Mouse (Mus musculus): Measurements from ENCODE around the gene Slc22a6. TPM values are rescaled to one million over a fixed set of nuclear protein-coding genes. Genes with fewer than 3 reads are reported as not detected.
A peak's percentile ranks its signal among the peaks of the same experiment; 100 is the strongest.

Gene Slc22a6
- not detected in 2 replicates for total RNA-seq (2015)
- not detected in 2 replicates for total RNA-seq (2017)

- ATAC-seq (ENCODE audit: poor library complexity, severe bottlenecking): no peak
Observed at GRCm38 (mm10) chr19:8617904-8618303, at the start of gene Slc22a6. TSS of gene Slc22a6 (plus strand) at chr19:8618039.

DNA sequence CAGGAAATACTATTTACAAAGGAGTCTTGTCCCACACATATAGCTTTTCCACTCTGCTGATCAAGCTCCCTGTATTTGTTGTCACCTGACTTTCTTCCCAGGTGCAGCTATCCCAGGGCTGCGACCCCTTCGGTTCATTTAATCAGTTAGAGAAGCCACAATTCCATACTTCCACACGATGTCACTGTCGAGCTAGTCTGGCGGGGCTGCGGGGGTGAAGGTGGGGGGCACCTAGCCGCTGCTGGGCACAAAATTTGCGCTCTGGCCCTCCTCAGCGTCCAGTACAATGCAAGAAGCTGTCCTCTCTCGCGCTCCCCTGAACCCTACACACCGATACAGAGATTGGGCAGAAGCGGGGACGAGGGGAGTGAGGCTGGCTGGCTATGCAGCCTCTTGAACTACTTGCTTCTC lies 48.4 kb upstream of the Slc22a6 start:
- ATAC-seq (ENCODE audit: poor library complexity, severe bottlenecking): no peak

- no peak for ATAC-seq (ENCODE audit: poor library complexity, severe bottlenecking)
Observed at GRCm38 (mm10) chr19:8570341-8571040, 47.3 kb upstream of the Slc22a6 start.

DNA sequence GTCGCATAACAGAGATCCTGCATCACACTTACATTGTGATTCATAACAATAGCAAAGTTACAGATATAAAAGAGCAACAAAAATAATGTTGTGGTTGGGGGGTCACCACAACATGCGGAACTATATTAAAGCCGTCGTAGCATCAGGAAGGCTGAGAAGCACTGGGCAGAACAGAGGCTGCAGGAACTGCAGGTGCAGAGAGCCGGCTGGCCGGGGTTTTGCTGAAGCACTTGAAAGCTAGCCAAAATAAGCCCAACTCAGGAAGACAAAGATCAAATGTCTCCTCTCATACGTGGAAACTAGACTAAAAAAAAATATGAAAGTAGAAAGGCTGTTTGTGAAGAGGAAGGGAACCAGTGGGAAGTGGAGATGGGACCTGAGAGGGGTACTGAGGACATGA lies 46.1 kb upstream of the Slc22a6 start:
- no peak for ATAC-seq (ENCODE audit: poor library complexity, severe bottlenecking)

DNA sequence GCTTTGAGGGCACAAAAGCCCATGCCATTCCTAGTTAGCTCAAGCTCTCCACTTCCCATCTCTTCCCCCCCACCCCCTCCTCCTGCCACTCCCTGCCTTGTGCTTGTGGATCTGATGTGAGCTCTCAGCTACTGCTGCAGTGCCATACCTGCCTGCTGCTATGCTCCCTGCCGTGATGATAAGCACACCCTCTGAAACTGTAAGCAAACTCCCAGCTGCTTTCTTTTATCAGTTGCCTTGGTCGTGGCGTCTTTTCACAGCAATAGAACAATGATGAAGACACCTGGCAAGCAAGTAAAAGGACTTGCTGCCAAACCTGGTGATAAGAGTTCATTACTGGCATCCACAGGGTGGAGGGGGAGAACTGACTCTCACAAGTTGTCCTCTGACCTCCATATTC lies 45.4 kb upstream of the Slc22a6 start:
- ATAC-seq (ENCODE audit: poor library complexity, severe bottlenecking): no peak

DNA sequence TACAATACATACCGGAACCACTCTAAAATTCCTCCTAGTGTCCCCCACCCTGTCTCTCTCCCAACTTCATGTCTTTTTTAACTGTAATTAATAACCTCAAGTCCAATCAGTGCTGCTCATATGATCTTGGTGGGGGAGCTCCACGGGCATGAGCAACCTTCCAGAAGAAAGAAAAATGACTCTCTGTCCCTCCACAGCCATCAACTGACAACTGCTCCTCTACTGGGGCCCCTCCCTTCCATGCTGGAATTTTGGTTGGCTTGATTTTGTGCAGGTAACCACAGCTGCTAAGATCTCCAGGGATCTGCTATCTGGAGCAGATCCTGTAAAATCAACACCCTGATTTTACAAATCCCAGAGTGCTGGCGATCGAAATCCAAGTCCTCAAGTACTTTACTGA lies 40.4 kb upstream of the Slc22a6 start:
- no peak for ATAC-seq (ENCODE audit: poor library complexity, severe bottlenecking)

DNA sequence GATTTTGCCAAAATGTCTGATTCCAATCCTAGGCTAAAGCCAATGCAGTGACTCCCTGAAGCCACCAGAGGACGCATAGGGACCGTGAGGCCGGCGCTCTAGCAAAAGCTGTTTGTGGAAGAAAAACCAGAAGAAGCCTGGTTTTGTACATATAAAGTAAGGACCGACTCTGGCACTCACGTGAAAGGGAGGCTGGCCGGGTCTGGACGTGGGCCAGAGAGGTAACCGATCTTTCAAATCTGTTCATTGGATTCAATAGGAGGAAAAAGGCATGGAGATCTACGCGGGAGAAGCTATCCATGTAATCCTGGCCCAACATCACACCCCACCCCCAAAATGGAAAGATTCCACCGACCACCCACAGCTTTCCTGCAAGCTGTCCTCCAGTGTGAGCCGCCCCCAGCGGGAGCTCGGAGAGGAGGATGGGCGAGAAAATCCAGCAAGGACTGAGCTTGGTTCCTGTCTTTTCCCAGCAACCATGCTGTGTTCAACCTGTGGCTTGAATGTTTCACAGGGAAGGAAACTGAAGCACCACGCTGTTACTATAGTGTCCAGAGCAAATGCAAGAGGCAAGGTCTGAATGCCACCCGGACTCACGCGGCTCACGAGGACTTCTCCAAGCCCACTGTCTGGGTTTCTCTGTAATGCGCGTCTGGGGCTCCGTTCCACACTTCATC lies 39.4 kb upstream of the Slc22a6 start:
- ATAC-seq (ENCODE audit: poor library complexity, severe bottlenecking): peak; percentile 95

- ATAC-seq (ENCODE audit: poor library complexity, severe bottlenecking): no peak
Observed at GRCm38 (mm10) chr19:8578970-8579342, 38.9 kb upstream of the Slc22a6 start.

DNA sequence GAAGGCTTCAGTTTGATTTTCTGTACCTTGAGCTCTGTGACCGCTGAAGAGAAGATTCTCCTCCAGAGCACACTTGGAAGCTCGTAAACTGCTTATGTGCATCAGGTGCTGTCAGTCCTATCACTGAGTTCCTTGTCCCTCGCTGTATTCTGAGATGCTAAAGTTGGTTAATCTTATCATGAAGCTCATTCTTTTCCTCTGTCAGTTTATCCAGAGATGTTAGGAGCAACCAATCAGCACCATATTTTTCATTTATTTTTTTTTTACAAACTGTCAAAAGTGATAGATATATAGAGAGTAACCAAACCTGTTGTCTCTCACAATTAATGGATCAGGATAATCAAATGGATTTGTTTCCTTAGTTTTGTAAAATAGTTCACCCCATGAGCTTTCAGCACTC lies 32.5 kb upstream of the Slc22a6 start:
- ATAC-seq (ENCODE audit: poor library complexity, severe bottlenecking): no peak

GRCm38 (mm10) chr19:8585899-8586298 lies 31.9 kb upstream of the Slc22a6 start:
- ATAC-seq (ENCODE audit: poor library complexity, severe bottlenecking): no peak

GRCm38 (mm10) chr19:8586350-8586749 lies 31.5 kb upstream of the Slc22a6 start:
- ATAC-seq (ENCODE audit: poor library complexity, severe bottlenecking): no peak

DNA sequence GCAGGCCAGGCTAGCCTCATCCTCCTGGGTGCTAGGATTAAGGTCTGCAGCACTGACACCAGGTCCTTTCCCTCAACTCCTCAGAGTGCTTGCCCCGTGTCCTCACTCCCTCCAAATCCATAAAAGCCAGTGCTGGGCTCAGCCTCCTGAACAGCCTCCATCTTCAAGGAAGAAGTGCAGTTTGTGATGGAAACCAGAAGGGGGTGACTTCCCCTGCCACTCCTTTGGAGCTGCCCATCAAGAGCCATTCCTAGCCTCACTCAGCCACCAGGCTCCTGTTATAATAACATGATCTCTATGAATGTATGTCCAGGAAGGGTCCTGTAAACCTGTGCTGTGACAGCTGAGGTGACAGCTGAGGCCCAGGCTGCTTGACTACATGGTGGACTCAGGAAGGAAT lies 30.5 kb upstream of the Slc22a6 start:
- no peak for ATAC-seq (ENCODE audit: poor library complexity, severe bottlenecking)

GRCm38 (mm10) chr19:8590954-8591353 lies 26.9 kb upstream of the Slc22a6 start, which contains the start of gene Slc22a8:
TSS of gene Slc22a8 (plus strand) at chr19:8591254.
- no peak for ATAC-seq (ENCODE audit: poor library complexity, severe bottlenecking)

- peak; percentile 96 for ATAC-seq (ENCODE audit: poor library complexity, severe bottlenecking)
Observed at GRCm38 (mm10) chr19:8592155-8592554, 25.7 kb upstream of the Slc22a6 start.

- no peak for ATAC-seq (ENCODE audit: poor library complexity, severe bottlenecking)
Observed at GRCm38 (mm10) chr19:8592873-8593408, 24.9 kb upstream of the Slc22a6 start.

DNA sequence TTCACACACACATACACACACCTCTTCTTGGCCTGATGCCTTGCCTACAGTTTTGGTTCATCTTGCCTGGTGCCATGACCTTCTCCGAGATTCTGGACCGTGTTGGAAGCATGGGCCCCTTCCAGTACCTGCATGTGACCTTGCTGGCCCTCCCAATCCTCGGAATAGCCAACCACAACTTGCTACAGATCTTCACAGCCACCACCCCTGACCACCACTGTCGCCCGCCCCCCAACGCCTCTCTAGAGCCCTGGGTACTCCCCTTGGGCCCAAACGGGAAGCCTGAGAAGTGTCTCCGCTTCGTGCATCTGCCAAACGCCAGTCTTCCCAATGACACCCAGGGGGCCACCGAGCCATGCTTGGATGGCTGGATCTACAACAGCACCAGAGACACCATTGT lies 24.0 kb upstream of the Slc22a6 start:
- ATAC-seq (ENCODE audit: poor library complexity, severe bottlenecking): no peak

- ATAC-seq (ENCODE audit: poor library complexity, severe bottlenecking): no peak
Observed at GRCm38 (mm10) chr19:8594518-8594917, 23.3 kb upstream of the Slc22a6 start.

GRCm38 (mm10) chr19:8597269-8597668 lies 20.6 kb upstream of the Slc22a6 start:
- no peak for ATAC-seq (ENCODE audit: poor library complexity, severe bottlenecking)

- ATAC-seq (ENCODE audit: poor library complexity, severe bottlenecking): no peak
Observed at GRCm38 (mm10) chr19:8599229-8599628, 18.6 kb upstream of the Slc22a6 start.

DNA sequence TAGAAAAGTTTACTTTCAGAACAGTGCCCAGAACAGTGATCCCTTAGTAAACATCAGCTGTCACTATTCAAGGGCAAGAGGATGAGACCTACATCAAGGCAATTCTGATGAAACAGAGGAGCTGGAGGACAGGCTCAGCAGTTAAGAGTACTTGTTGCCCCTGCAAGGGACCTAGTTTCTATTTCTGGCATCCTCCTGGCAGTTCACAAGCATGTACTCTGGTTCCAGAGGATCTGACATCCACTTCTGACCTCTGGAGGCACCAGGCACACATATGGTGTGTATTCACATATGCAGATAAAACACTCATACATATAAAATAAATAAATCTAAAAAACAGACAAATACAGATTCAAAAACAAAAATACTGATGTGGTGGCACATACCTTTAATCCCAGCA lies 15.9 kb upstream of the Slc22a6 start:
- ATAC-seq (ENCODE audit: poor library complexity, severe bottlenecking): no peak

DNA sequence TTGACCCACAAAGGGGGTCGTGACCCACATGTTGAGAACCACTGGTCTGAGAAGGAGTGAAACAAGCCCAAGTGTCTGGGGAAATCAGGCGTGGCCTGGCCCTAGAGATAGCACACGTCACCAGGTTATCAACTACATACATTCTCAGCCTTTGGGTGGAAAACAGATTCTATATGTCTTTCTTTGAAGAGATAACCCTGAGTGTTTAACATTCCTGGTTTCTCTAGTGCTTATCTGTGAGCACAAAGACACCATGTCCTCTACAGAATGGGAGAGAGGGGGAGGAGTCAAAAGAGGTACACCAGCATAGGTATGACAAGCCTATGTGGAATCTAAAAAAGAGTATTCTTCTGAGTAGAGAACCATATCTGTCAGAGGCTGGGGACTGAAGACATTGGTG lies 14.9 kb upstream of the Slc22a6 start:
- no peak for ATAC-seq (ENCODE audit: poor library complexity, severe bottlenecking)

DNA sequence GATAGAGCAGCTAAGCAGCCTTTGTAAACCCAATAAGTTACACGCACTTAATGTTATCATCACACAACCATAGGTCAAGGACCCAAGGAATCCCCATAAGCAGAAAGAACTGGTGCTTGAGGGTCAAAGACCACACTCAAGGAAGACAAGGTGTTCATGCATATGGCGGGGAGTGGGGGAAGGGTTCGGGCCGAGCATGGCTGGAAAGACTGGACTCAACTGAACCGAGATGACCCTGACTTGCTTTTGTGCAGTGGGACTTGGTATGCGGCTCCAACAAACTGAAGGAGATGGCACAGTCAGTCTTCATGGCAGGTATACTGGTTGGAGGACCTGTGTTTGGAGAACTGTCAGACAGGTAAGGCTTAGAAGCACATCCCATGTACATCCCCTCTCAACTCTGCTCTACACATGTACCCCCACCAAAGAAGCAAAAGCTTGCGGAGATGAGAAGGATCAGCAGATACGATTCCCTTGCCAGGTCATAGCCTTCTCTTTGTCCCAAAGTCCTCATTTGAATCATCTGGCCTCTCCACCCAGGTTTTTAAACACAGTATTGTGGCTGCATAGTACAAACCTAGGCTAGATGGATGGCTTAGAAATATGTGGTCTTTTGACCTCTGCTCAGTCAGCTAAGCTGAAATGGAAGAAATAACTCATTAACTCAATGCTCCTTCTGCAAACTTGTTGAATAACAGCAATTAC lies 13.2 kb upstream of the Slc22a6 start:
- no peak for ATAC-seq (ENCODE audit: poor library complexity, severe bottlenecking)

Data from megakaryocyte, adult 5-6 weeks (primary cell).